Mouse (Mus musculus) G1E (cell line): ENCODE results near the gene Ak2. TPM values are rescaled to one million over a fixed set of nuclear protein-coding genes. Genes with fewer than 3 reads are reported as not detected.
A peak's percentile ranks its signal among the peaks of the same experiment; 100 is the strongest.

ENCODE experiments used
- ATAC-seq: 2 replicates; pipeline ENCODE4 v1.8.0; 2016; ENCODE audit warnings: mild to moderate bottlenecking; ENCODE audit not compliant: insufficient number of reproducible peaks, poor library complexity, low FRiP score, severe bottlenecking; ENCODE audit errors: extremely low read depth
- DNase-seq: peaks from one replicate; pipeline ENCODE4 v3.0.0; 2012; ENCODE audit warnings: low spot score
- H3K27me3 ChIP-seq: 2 replicates; pipeline ENCODE4 v1.6.1; 2012; ENCODE audit warnings: mild to moderate bottlenecking, low read length, inconsistent platforms; ENCODE audit not compliant: insufficient read depth
- H3K36me3 ChIP-seq: replicated peaks from 2 replicates; pipeline ENCODE3; 2012; ENCODE audit warnings: mild to moderate bottlenecking, inconsistent platforms
- H3K4me1 ChIP-seq: 2 replicates; pipeline ENCODE4 v1.6.1; 2012; ENCODE audit warnings: low read depth, low read length, inconsistent platforms, mixed read lengths; ENCODE audit not compliant: insufficient read depth
- H3K4me3 ChIP-seq: 2 replicates; pipeline ENCODE4 v1.5.1; 2012; ENCODE audit warnings: low read depth, mild to moderate bottlenecking, inconsistent platforms, low read length, moderate library complexity, mixed read lengths
- H3K9me3 ChIP-seq: replicated peaks from 2 replicates; pipeline ENCODE4 v1.6.1; 2012; ENCODE audit warnings: inconsistent platforms
- CTCF ChIP-seq: IDR thresholded peaks from 2 replicates; pipeline ENCODE4 v1.5.1; 2012; ENCODE audit warnings: low read depth, low read length, inconsistent platforms, mixed read lengths
- GATA1 ChIP-seq: IDR thresholded peaks from 2 replicates; pipeline ENCODE4 v1.6.1; 2012; ENCODE audit warnings: borderline replicate concordance, low read length, inconsistent platforms, mixed read lengths
- GATA2 ChIP-seq: IDR thresholded peaks from 2 replicates; pipeline ENCODE4 v1.6.1; 2012; ENCODE audit warnings: low read depth, low read length, inconsistent platforms, borderline replicate concordance
- POLR2AphosphoS5 ChIP-seq: IDR thresholded peaks from 2 replicates; pipeline ENCODE4 v1.6.1; 2012; ENCODE audit warnings: low read depth, low read length, inconsistent platforms; ENCODE audit not compliant: insufficient replicate concordance
- TAL1 ChIP-seq: conservative IDR thresholded peaks from 2 replicates; pipeline ENCODE4 v1.6.1; 2012; ENCODE audit warnings: low read depth, low read length, inconsistent platforms, mixed read lengths
- polyA plus RNA-seq: library from polyadenylated mRNA; stranded (reverse); fragments of >175 nt; gene quantifications from 2 replicates; pipeline ENCODE4 v1.2.3, GENCODE M21; 2012
- total RNA-seq, 2 experiments: library from RNA; stranded (forward) in 1 of 2; stranded (reverse) in 1 of 2; fragments of 200-1000 nt in 1 of 2; fragments of >200 nt in 1 of 2; fragmentation: Nextera tagmentation in 1 of 2; gene quantifications; 2 replicates each; pipeline ENCODE4 v1.2.3; 2014 to 2017

Gene Ak2
- 103 TPM in 2 replicates for total RNA-seq (2014; fragmentation: Nextera tagmentation)
- total RNA-seq (2017) = 209 and 214 TPM in 2 replicates
- 166 and 196 TPM in 2 replicates for polyA plus RNA-seq

- ATAC-seq = no peak
- Histone ChIP-seq H3K9me3 (no peaks in the 10 kb centered on the region), H3K36me3 (peaks cover 21% of the 10 kb centered on the region), H3K27me3 (peaks cover 14% of the 10 kb centered on the region), H3K4me3 (peak within 1 kb of the TSS; percentile 85; the same call in 1 of the 2 replicates), H3K4me1 (peaks cover 46% of the 10 kb centered on the region)
- TF ChIP-seq TAL1 = no peak
- no peak for TF ChIP-seq GATA2
- TF ChIP-seq GATA1 = no peak
- no peak for TF ChIP-seq POLR2AphosphoS5
- TF ChIP-seq CTCF = no peak
- no peak for DNase-seq
These were observed at the start of gene Ak2 for GRCm38 (mm10) chr4:128991500-128992008. Gene Ak2, plus strand, starts transcription at chr4:128991958.

- no peak for DNase-seq
These were observed 49.4 kb upstream of the Ak2 start for GRCm38 (mm10) chr4:128942346-128942745.

GRCm38 (mm10) chr4:128946736-128947135 lies 45.0 kb upstream of the Ak2 start:
- no peak for TF ChIP-seq GATA1
- no peak for TF ChIP-seq POLR2AphosphoS5
- no peak for TF ChIP-seq CTCF
- no peak for TF ChIP-seq GATA2
- TF ChIP-seq TAL1 = no peak
- H3K27me3 ChIP-seq = peaks cover 9% of the 10 kb centered on the region
- ATAC-seq (no peak), DNase-seq (no peak)
- no peaks in the 10 kb centered on the region for H3K36me3 ChIP-seq
- H3K4me1 ChIP-seq = peaks cover 16% of the 10 kb centered on the region
- H3K9me3 ChIP-seq = no peaks in the 10 kb centered on the region
- H3K4me3 ChIP-seq = no peak overlapping the region

More at GRCm38 (mm10) chr4:128942346-128942745, 49.4 kb upstream of the Ak2 start:
- Histone ChIP-seq H3K4me3 (no peak overlapping the region), H3K36me3 (no peaks in the 10 kb centered on the region), H3K9me3 (no peaks in the 10 kb centered on the region), H3K27me3 (peaks cover 3% of the 10 kb centered on the region; the same call in 1 of the 2 replicates), H3K4me1 (peaks cover 2% of the 10 kb centered on the region)
- TF ChIP-seq POLR2AphosphoS5 = no peak
- TF ChIP-seq GATA1 = no peak
- no peak for TF ChIP-seq CTCF
- no peak for TF ChIP-seq GATA2
- TF ChIP-seq TAL1 = no peak
- no peak for ATAC-seq

- TF ChIP-seq POLR2AphosphoS5 (no peak), TAL1 (no peak), GATA2 (no peak), GATA1 (no peak), CTCF (no peak)
- Histone ChIP-seq H3K27me3 (peaks cover 12% of the 10 kb centered on the region), H3K9me3 (no peaks in the 10 kb centered on the region), H3K4me3 (peak overlapping the region; percentile 25; the same call in 1 of the 2 replicates), H3K4me1 (peaks cover 16% of the 10 kb centered on the region), H3K36me3 (no peaks in the 10 kb centered on the region)
- DNase-seq (no peak), ATAC-seq (no peak; the same call in 1 of the 2 replicates)
These were observed 44.3 kb upstream of the Ak2 start for GRCm38 (mm10) chr4:128947326-128947933.

- H3K27me3 ChIP-seq = peaks cover 12% of the 10 kb centered on the region
- H3K9me3 ChIP-seq = no peaks in the 10 kb centered on the region
- DNase-seq = no peak
- H3K4me1 ChIP-seq = peaks cover 16% of the 10 kb centered on the region
- no peaks in the 10 kb centered on the region for H3K36me3 ChIP-seq
- ATAC-seq = no peak
- H3K4me3 ChIP-seq = no peak overlapping the region
- no peak for TF ChIP-seq TAL1
- peak; percentile 73 for TF ChIP-seq CTCF
These were observed 43.6 kb upstream of the Ak2 start for GRCm38 (mm10) chr4:128948137-128948674.

- no peaks in the 10 kb centered on the region for H3K9me3 ChIP-seq
- H3K4me1 ChIP-seq = peaks cover 16% of the 10 kb centered on the region
- DNase-seq (no peak), ATAC-seq (no peak)
- no peak overlapping the region for H3K4me3 ChIP-seq
- peaks cover 12% of the 10 kb centered on the region for H3K27me3 ChIP-seq
- H3K36me3 ChIP-seq = no peaks in the 10 kb centered on the region
- no peak for TF ChIP-seq GATA2
These were observed 42.2 kb upstream of the Ak2 start for GRCm38 (mm10) chr4:128949470-128950005.
